Mouse (Mus musculus) stomach, postnatal 0 days (tissue): ENCODE measurements at regions not wholly inside any gene's neighbourhood (a gene's known extent, or its start where the extent isn't known, plus 50 kb on each side); places are given as distances from the start of the nearest gene placed in this dataset.

ENCODE experiments used
- CTCF ChIP-seq: IDR thresholded peaks from 2 replicates; pipeline ENCODE4 v1.5.1; 2016; ENCODE audit warnings: antibody characterized with exemption, low read depth, mild to moderate bottlenecking, moderate library complexity
- EP300 ChIP-seq: optimal IDR thresholded peaks from 2 replicates; pipeline ENCODE3; 2016; ENCODE audit warnings: antibody characterized with exemption

- TF ChIP-seq CTCF (no peak), EP300 (no peak)
Measured at GRCm38 (mm10) chr2:103867241-103867957, 70.0 kb upstream of the Caprin1 start.
